Mouse (Mus musculus): ENCODE measurements around the gene Ace2. TPM values are rescaled to one million over a fixed set of nuclear protein-coding genes. Genes with fewer than 3 reads are reported as not detected.

Gene Ace2
- total RNA-seq, 1 experiment: not detected

GRCm38 (mm10) chrX:164221989-164222388 is 82.9 kb downstream of the Ace2 start:
- H3K4me1 ChIP-seq (ENCODE audit: control insufficient read depth in 2 of 2, insufficient read depth in 2 of 2, low read length in 2 of 2, poor library complexity in 1 of 2): no peaks in the 10 kb centered on the region
- H3K27ac ChIP-seq (ENCODE audit: insufficient read depth, low read depth, low read length, poor library complexity, severe bottlenecking): no peak overlapping the region
- TF ChIP-seq MAFK (IDR thresholded peaks at IDR 0.05; ENCODE audit: insufficient read depth, low read depth, low read length) (no peak), ZNF384 (IDR thresholded peaks at IDR 0.05; ENCODE audit: low read depth, low read length) (no peak), HCFC1 (IDR thresholded peaks at IDR 0.05; ENCODE audit: borderline replicate concordance, insufficient read depth, low read length) (no peak), ZC3H11A (IDR thresholded peaks at IDR 0.05; ENCODE audit: borderline replicate concordance, low read depth, low read length) (no peak), CHD2 (IDR thresholded peaks at IDR 0.05; ENCODE audit: low read depth, low read length) (no peak)
- in situ Hi-C loops (cut with MboI; ENCODE audit: low sequenced_read_pairs in 2 of 2, unreplicated experiment in 2 of 2): no loop called here
- peak; percentile 15 for DNase-seq (ENCODE audit: low read depth, low spot score)
- no peaks in the 10 kb centered on the region for H3K36me3 ChIP-seq (ENCODE audit: control insufficient read depth, insufficient read depth, low read length, poor library complexity, severe bottlenecking)
- H3K9me3 ChIP-seq (ENCODE audit: control insufficient read depth, insufficient read depth, low read depth, low read length): no peaks in the 10 kb centered on the region
- H3K4me3 ChIP-seq (ENCODE audit: insufficient read depth in 1 of 2, low read depth in 1 of 2, low read length in 2 of 2, poor library complexity in 1 of 2, severe bottlenecking in 1 of 2): no peak overlapping the region
- H3K9ac ChIP-seq (ENCODE audit: insufficient read depth, low read depth, low read length, poor library complexity, severe bottlenecking): no peak overlapping the region

- H3K27ac ChIP-seq (ENCODE audit: insufficient read depth, low read depth, low read length, poor library complexity, severe bottlenecking): no peak overlapping the region
- H3K9me3 ChIP-seq (ENCODE audit: control insufficient read depth, insufficient read depth, low read depth, low read length): no peaks in the 10 kb centered on the region
- no peak for DNase-seq (ENCODE audit: low read depth, low spot score)
- in situ Hi-C loops (cut with MboI; ENCODE audit: low sequenced_read_pairs in 2 of 2, unreplicated experiment in 2 of 2): no loop called here
- no peak for TF ChIP-seq HCFC1 (IDR thresholded peaks at IDR 0.05; ENCODE audit: borderline replicate concordance, insufficient read depth, low read length)
- no peak for TF ChIP-seq CHD2 (IDR thresholded peaks at IDR 0.05; ENCODE audit: low read depth, low read length)
- TF ChIP-seq MAFK (IDR thresholded peaks at IDR 0.05; ENCODE audit: insufficient read depth, low read depth, low read length): no peak
- no peak for TF ChIP-seq ZC3H11A (IDR thresholded peaks at IDR 0.05; ENCODE audit: borderline replicate concordance, low read depth, low read length)
- no peak for TF ChIP-seq ZNF384 (IDR thresholded peaks at IDR 0.05; ENCODE audit: low read depth, low read length)
- H3K9ac ChIP-seq (ENCODE audit: insufficient read depth, low read depth, low read length, poor library complexity, severe bottlenecking): no peak overlapping the region
- H3K36me3 ChIP-seq (ENCODE audit: control insufficient read depth, insufficient read depth, low read length, poor library complexity, severe bottlenecking): no peaks in the 10 kb centered on the region
- no peak overlapping the region for H3K4me3 ChIP-seq (ENCODE audit: insufficient read depth in 1 of 2, low read depth in 1 of 2, low read length in 2 of 2, poor library complexity in 1 of 2, severe bottlenecking in 1 of 2)
- H3K4me1 ChIP-seq (ENCODE audit: control insufficient read depth in 2 of 2, insufficient read depth in 2 of 2, low read length in 2 of 2, poor library complexity in 1 of 2): no peaks in the 10 kb centered on the region
Observed at GRCm38 (mm10) chrX:164233380-164233779, 94.2 kb downstream of the Ace2 start.

Other genes with a start within 250 kb of the Ace2 start
- gene Ap1s2, start 230.3 kb upstream of the Ace2 start, total RNA-seq (2012; rRNA removed): 8.1 and 15.4 TPM in 2 replicates
- gene Zrsr2, start 180.7 kb upstream of the Ace2 start, total RNA-seq (2012; rRNA removed): 31.9 and 36.9 TPM in 2 replicates
- 0.26 and 0.54 TPM in 2 replicates for gene Car5b, start 111.3 kb upstream of the Ace2 start, total RNA-seq (2012; rRNA removed)
- 21.8 and 29.9 TPM in 2 replicates for gene Siah1b, start 62.8 kb upstream of the Ace2 start, total RNA-seq (2012; rRNA removed)
- not detected in 2 replicates for gene Cltrn, start 50.5 kb upstream of the Ace2 start, total RNA-seq (2012; rRNA removed)
- not detected in 2 replicates for gene Bmx, start 118.9 kb downstream of the Ace2 start, total RNA-seq (2012; rRNA removed)
- gene Pir, start 130.0 kb downstream of the Ace2 start, total RNA-seq (2012; rRNA removed): 9.2 and 10.5 TPM in 2 replicates
- 0.63 and 0.76 TPM in 2 replicates for gene Vegfd, start 234.0 kb downstream of the Ace2 start, total RNA-seq (2012; rRNA removed)